Mouse (Mus musculus) monocyte, adult 5-6 weeks (primary cell): ENCODE data around the gene Chrne. TPM values are rescaled to one million over a fixed set of nuclear protein-coding genes. Genes with fewer than 3 reads are reported as not detected.

Experiments
- ATAC-seq: fragments of 153-309, 156-312 bp; replicated peaks from 2 replicates; pipeline ENCODE4 v1.8.0; 2017; ENCODE audit warnings: mild to moderate bottlenecking; ENCODE audit not compliant: low TSS enrichment, insufficient number of reproducible peaks, severe bottlenecking, poor library complexity, low FRiP score
- total RNA-seq: library from RNA; stranded (forward); fragments of 200-1000, 200-491, 200-594 nt; gene quantifications from 3 replicates; pipeline ENCODE4 v1.2.3, GENCODE M21; 2017

Gene Chrne
- total RNA-seq, 1 experiment from 2014 or later: 5.5 TPM

GRCm38 (mm10) chr11:70638293-70638692 lies 19.3 kb upstream of the Chrne start:
- ATAC-seq: no peak

GRCm38 (mm10) chr11:70637764-70638163 lies 18.7 kb upstream of the Chrne start:
- no peak for ATAC-seq

- no peak for ATAC-seq
Observed at GRCm38 (mm10) chr11:70635601-70636000, 16.6 kb upstream of the Chrne start.

GRCm38 (mm10) chr11:70630129-70630528 lies 11.1 kb upstream of the Chrne start:
- ATAC-seq: no peak

GRCm38 (mm10) chr11:70629557-70629956 lies 10.5 kb upstream of the Chrne start:
- peak; percentile 57; the same call in 1 of the 2 replicates for ATAC-seq

DNA sequence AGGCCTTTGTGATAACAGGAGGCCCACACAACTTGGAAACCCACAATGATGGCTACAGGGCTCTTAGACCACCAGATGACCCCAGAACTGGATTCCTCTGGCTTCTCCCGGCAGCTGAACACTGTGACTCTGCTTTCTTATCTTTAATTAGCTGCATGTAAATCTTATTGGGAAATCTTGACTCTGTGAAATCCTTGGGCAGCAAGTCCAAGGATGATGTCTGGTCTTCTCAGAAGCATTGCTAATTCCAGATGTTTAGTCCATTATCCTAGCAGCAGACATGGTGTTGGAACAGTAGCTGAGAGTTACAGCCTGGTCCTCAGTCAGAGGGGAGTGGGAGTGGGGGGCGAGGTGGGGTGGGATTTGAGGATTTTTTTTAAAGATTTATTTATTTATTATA lies 9.4 kb upstream of the Chrne start:
- no peak for ATAC-seq

GRCm38 (mm10) chr11:70626877-70627276 lies 7.9 kb upstream of the Chrne start:
- ATAC-seq: no peak

DNA sequence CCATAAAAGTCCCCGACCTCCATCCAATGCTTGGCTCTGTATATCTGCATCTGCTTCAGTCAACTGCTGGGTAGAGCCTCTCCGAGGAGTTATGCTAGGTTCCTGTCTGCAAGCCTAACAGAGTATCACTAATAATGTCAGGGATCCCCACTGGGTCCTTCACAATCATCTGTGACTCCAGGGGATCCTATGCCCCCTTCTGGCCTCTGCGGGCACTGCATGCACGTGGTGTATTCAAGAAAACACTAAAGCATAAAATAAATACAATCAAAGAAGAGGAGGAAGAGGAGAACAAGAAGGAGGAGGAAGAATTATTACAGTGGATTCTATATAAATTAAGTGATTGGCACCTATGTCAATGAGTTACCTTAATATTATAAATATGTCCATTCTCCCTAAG lies 6.5 kb upstream of the Chrne start:
- ATAC-seq: peak; percentile 69

DNA sequence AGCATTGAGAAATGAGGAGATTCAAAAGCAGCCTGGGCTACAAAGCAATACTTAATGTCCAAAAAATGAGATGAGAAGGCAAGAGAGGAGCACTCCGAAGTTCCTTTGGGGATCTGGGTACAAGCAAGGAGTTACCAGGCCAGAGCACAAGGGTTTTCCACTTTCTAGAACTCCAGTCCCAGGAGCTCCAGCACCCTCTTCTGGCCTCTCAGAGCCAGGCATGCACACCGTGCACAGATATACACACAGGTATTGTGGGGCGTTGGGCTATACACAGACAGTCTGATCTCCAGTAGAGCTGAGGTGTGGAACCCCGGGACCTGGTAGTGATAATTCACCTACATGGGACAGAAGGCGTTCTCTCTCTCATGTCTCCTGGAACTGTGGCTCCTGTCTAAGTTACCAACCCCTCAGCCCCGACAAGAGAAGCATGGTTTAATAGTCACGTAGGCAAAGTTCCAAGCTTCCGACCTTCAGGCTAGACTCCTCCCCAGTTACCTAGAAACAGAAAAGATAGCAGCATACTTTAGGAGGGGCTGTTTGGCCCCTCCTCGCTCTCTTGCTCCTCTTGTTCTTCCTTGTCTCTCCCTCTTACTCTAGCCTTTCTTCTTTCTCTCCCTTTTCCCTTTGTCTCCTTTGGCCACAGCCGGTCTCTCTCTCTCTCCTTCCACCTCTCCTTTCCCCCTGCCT lies 4.2 kb upstream of the Chrne start:
- no peak for ATAC-seq

GRCm38 (mm10) chr11:70621972-70622814 lies 3.2 kb upstream of the Chrne start:
- no peak for ATAC-seq

GRCm38 (mm10) chr11:70615516-70616093 lies 3.4 kb downstream of the Chrne start, which contains the start of gene 4930544D05Rik:
Gene 4930544D05Rik (plus strand): TSS chr11:70615848.
- no peak for ATAC-seq

DNA sequence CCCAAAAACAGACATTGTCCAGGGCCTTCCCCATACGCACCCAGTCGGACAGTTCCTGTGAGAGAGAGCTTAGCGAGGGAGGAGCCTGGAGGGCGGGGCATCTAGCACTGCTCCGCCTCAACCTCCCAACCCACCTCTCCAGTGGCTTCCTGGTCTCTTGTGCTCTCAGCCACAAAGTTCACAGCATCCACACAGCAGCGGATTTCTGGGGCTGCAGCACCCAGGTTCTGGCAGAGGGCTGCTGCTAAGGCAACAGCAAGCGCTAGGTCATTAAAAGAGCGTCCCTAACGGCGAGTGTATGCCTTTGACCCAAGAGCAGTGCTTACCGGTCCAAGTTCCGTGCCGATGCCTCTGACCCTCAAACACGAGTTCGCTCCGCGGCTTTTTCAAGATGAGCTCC lies 3.9 kb downstream of the Chrne start:
- ATAC-seq: peak; percentile 89

DNA sequence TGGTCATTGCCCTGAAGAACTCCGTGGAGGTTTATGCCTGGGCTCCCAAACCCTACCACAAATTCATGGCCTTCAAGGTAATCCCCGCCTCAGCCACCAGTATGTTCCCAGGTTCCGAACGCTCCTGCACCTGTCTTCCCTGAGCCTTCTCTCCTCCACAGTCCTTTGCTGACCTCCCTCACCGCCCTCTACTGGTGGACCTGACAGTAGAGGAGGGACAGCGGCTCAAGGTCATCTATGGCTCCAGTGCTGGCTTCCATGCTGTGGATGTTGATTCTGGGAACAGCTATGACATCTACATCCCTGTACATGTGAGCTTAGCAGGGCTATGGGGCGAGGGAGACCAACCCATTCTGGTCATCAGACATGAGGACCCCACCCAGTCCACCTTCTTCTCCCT lies 6.5 kb downstream of the Chrne start:
- ATAC-seq: no peak

- ATAC-seq: no peak
Observed at GRCm38 (mm10) chr11:70610752-70611151, 8.3 kb downstream of the Chrne start.

DNA sequence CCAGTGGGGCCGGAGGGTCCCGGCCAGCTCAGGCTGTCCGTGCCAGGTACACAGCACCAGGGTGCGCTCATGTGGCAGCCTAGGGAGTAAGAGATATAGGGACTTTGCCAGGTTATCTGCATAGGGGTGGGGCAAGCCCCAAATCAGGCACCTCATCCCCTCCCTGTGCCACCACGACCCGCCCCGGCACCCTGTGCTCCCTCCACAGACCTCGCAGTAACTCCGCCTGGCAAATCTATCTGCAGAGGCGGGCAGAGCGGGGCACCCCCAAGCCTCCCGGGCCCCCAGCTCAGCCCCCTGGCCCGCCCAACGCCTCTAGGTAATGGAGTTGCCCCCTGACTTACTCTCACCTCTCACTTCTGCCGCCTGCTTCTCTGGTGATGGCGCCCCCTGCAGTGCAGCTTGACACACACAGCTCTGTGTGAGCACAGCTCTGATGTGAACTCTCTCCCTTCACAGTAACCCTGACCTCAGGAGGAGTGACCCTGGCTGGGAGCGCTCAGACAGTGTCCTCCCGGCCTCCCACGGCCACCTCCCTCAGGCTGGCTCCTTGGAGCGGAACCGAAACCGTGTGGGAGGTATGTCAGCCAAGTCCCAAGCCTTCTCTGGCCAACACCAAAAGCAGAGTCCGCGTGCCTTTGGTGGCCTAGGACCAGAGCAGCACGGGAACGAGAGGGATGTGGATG lies 10.5 kb downstream of the Chrne start:
- ATAC-seq: no peak

DNA sequence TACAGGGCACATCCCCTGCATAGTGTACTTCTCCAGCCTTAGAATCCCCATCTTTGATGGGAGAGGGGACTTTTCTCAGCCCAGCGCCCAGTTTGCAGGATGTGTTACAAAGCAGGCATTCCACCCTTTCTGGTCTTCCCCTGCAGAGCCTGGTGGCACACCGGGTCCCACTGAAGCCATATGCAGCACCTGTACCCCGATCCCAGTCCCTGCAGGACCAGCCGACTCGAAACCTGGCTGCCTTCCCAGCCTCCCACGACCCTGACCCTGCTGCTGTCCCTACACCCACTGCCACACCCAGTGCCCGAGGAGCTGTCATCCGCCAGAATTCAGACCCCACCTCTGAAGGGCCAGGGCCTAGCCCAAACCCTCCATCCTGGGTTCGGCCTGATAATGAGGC lies 11.4 kb downstream of the Chrne start:
- ATAC-seq: no peak

GRCm38 (mm10) chr11:70606717-70607116 lies 12.3 kb downstream of the Chrne start:
- ATAC-seq: no peak

- ATAC-seq: peak; percentile 74
Observed at GRCm38 (mm10) chr11:70605024-70605566, 13.9 kb downstream of the Chrne start.

DNA sequence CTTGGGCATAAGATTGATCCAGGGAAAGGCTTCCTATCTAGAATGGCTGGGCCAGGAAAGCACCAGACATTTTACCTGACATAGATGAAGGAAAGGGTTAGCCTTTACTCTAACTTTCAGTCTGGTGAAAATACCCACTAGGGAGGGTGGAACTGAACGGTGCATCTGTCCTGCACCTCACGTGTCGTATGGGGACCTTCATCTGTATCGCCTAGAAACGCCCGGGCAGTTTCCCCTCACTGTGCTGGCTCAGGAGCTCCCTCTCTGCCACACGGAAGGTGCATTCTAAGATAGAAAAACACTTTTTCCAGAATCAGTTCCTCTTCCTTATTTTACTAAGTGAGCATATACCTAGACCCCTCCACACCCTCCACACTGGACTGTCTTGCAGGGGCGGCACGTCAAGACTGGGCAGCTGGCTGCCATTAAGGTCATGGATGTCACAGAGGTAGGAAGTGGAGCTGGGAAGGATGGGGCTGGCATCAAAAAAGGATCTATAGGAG lies 20.5 kb downstream of the Chrne start:
- no peak for ATAC-seq
